Mouse (Mus musculus) heart, embryonic 10.5 days (tissue): ENCODE results near the gene Lce1a2. TPM values are rescaled to one million over a fixed set of nuclear protein-coding genes. Genes with fewer than 3 reads are reported as not detected.
"Not testable (repeated sequence)": the region's sequence is repeated elsewhere in the genome, so short reads cannot be mapped to it uniquely, and the experiment has no call there.

Experiments
- DNase-seq: peaks from one replicate; pipeline ENCODE4 v3.0.0-alpha.2; 2017; ENCODE audit warnings: low spot score
- H3K27ac ChIP-seq: fragments of 300-500 bp; sonication (generic); 2 replicates; pipeline ENCODE4 v1.5.1; 2016; ENCODE audit warnings: mild to moderate bottlenecking
- H3K27me3 ChIP-seq: fragments of 300-500 bp; sonication (generic); 2 replicates; pipeline ENCODE4 v1.6.1; 2016; ENCODE audit warnings: mild to moderate bottlenecking; ENCODE audit not compliant: poor library complexity, insufficient read depth, severe bottlenecking
- H3K36me3 ChIP-seq: fragments of 300-500 bp; sonication (generic); 2 replicates; pipeline ENCODE4 v1.6.1; 2016; ENCODE audit warnings: mild to moderate bottlenecking, moderate library complexity
- H3K4me1 ChIP-seq: fragments of 300-500 bp; sonication (generic); 2 replicates; pipeline ENCODE4 v1.6.1; 2016; ENCODE audit warnings: mild to moderate bottlenecking
- H3K4me3 ChIP-seq: fragments of 300-500 bp; sonication (generic); 2 replicates; pipeline ENCODE4 v1.5.1; 2016; ENCODE audit warnings: mild to moderate bottlenecking, moderate library complexity
- H3K9me3 ChIP-seq: fragments of 300-500 bp; sonication (generic); 2 replicates; pipeline ENCODE4 v1.6.1; 2016; ENCODE audit warnings: mild to moderate bottlenecking, moderate library complexity
- WGBS: fragments of 180-500 bp; shearing (Covaris S2); methylation state at CpG from one replicate; pipeline ENCODE4 v1.1.7; 2016; 5-methylcytosine and 5-hydroxymethylcytosine counted together
- polyA plus RNA-seq: library from polyadenylated mRNA; unstranded; fragments of >200 nt; fragmentation: Nextera tagmentation; extraction: Ambion mirVana; gene quantifications from 2 replicates; pipeline ENCODE4 v1.2.1, GENCODE M21; 2016

Lce1a2 gene
- polyA plus RNA-seq: not detected in 2 replicates

GRCm38 (mm10) chr3:92670215-92670614 is at the start of gene Lce1a2:
Gene Lce1a2, minus strand, starts transcription at chr3:92670315.
- Histone ChIP-seq H3K9me3 (no peaks in the 10 kb centered on the region), H3K4me3 (no peak within 1 kb of the TSS), H3K4me1 (no peaks in the 10 kb centered on the region), H3K36me3 (no peaks in the 10 kb centered on the region), H3K27ac (no peak within 1 kb of the TSS), H3K27me3 (no peaks in the 10 kb centered on the region)
- no peak for DNase-seq

- no peaks in the 10 kb centered on the region for H3K9me3 ChIP-seq
- H3K27me3 ChIP-seq: no peaks in the 10 kb centered on the region
- H3K4me3 ChIP-seq: no peak overlapping the region
- H3K36me3 ChIP-seq: no peaks in the 10 kb centered on the region
- DNase-seq: no peak
- H3K27ac ChIP-seq: no peak overlapping the region
- H3K4me1 ChIP-seq: no peaks in the 10 kb centered on the region
These were observed 45.0 kb upstream of the Lce1a2 start for GRCm38 (mm10) chr3:92715122-92715521.

GRCm38 (mm10) chr3:92708974-92709373 is 38.9 kb upstream of the Lce1a2 start, which contains the start of gene Lce1e:
Gene Lce1e, minus strand, starts transcription at chr3:92709074.
- no peak within 1 kb of the TSS for H3K4me3 ChIP-seq
- 89% methylated on average over 2 of the region's 2 CpGs for WGBS
- H3K4me1 ChIP-seq: no peaks in the 10 kb centered on the region
- H3K9me3 ChIP-seq: no peaks in the 10 kb centered on the region
- DNase-seq: no peak
- H3K36me3 ChIP-seq: no peaks in the 10 kb centered on the region
- no peaks in the 10 kb centered on the region for H3K27me3 ChIP-seq
- H3K27ac ChIP-seq: no peak within 1 kb of the TSS

- Histone ChIP-seq H3K27me3 (no peaks in the 10 kb centered on the region), H3K4me1 (no peaks in the 10 kb centered on the region), H3K27ac (no peak overlapping the region), H3K4me3 (no peak overlapping the region), H3K9me3 (no peaks in the 10 kb centered on the region), H3K36me3 (no peaks in the 10 kb centered on the region)
- 14% methylated on average over 1 of the region's 1 CpGs for WGBS
- no peak for DNase-seq
These were observed 24.5 kb upstream of the Lce1a2 start for GRCm38 (mm10) chr3:92694613-92695012.

DNA sequence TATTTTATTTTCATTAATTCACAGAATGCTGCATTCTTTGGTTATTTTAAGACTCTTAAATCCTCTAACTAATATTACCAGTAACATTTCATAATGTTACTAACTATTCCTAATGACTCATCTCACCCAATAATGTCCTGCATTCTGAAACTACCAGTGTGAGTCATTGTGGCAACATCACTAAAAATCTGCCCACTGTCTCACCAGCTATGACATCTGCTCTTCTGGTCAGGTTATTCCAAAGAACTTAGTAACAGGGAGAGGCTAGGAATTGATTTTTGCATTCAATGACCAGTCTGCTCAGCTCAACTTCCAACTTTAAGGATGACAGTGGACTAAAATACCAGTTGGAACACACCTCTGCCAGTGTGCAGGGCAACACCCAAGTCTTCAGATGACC is 21.6 kb upstream of the Lce1a2 start:
- no peaks in the 10 kb centered on the region for H3K4me1 ChIP-seq
- no peak for DNase-seq

GRCm38 (mm10) chr3:92689154-92689553 is 19.0 kb upstream of the Lce1a2 start:
- H3K36me3 ChIP-seq, H3K27ac ChIP-seq, H3K27me3 ChIP-seq, H3K4me1 ChIP-seq, H3K4me3 ChIP-seq, DNase-seq, H3K9me3 ChIP-seq: not testable (repeated sequence)
- WGBS: 69% methylated on average over 16 of the region's 16 CpGs

More for the DNA sequence above, 21.6 kb upstream of the Lce1a2 start:
- no peak overlapping the region for H3K4me3 ChIP-seq
- H3K27me3 ChIP-seq: no peaks in the 10 kb centered on the region
- H3K36me3 ChIP-seq: no peaks in the 10 kb centered on the region
- no peak overlapping the region for H3K27ac ChIP-seq
- no peaks in the 10 kb centered on the region for H3K9me3 ChIP-seq

GRCm38 (mm10) chr3:92687110-92687509 is 17.0 kb upstream of the Lce1a2 start, which contains the start of gene Lce1d:
Gene Lce1d, minus strand, starts transcription at chr3:92687210.
- H3K4me3 ChIP-seq: no peak within 1 kb of the TSS
- no peak for DNase-seq
- WGBS: 57% methylated on average over 2 of the region's 2 CpGs
- no peaks in the 10 kb centered on the region for H3K27me3 ChIP-seq
- H3K27ac ChIP-seq: no peak within 1 kb of the TSS
- no peaks in the 10 kb centered on the region for H3K9me3 ChIP-seq
- no peaks in the 10 kb centered on the region for H3K36me3 ChIP-seq
- no peaks in the 10 kb centered on the region for H3K4me1 ChIP-seq

DNA sequence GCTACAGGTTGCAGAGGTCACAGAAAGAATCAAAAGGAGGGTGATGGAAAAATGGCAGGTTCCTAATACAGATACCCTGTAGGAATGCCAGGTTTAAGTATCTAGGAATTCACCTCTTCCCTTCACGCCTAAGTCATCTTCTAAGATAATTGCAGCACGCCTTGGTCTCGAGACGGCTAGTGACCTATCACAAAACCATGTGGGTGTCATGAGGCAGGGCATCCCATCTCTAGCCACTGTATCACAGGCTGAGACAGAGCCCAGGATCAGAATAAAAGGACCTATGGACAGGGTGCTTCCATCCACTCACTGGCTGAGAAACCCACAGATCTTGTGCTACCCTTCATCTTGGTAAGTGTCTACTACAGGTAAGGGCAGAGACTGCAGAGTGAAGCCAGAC is 8.8 kb upstream of the Lce1a2 start, which contains the start of gene Lce1c:
TSS of gene Lce1c (plus strand) at position 301 of the 400 bp plus-strand sequence.
- Histone ChIP-seq H3K36me3 (no peaks in the 10 kb centered on the region), H3K27me3 (no peaks in the 10 kb centered on the region), H3K27ac (no peak within 1 kb of the TSS), H3K4me3 (no peak within 1 kb of the TSS), H3K9me3 (no peaks in the 10 kb centered on the region), H3K4me1 (no peaks in the 10 kb centered on the region)
- 83% methylated on average over 4 of the region's 4 CpGs for WGBS
- no peak for DNase-seq

DNA sequence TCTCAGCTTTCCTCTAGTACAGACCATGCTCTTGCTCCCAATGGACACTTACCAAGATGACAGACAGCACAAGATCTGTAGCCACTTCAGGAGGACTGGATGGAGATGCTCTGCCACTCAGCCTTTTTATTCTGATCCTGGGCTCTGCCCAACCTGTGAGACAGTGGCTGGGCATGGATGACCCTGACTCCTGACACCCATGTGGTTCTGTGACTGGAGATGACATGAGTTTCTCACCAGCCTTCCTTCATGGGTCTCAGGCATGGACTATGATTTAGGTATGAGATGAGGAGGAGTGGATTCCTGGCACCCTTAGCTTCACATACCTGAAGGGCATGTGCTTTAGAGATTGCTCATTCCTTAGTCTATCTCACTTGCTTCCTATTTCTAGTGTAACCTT is 13.3 kb downstream of the Lce1a2 start, which contains the start of gene Lce1b:
TSS of gene Lce1b (minus strand) at position 101 of the 400 bp plus-strand sequence.
- no peaks in the 10 kb centered on the region for H3K27me3 ChIP-seq
- DNase-seq: no peak
- no peak within 1 kb of the TSS for H3K4me3 ChIP-seq
- H3K9me3 ChIP-seq: no peaks in the 10 kb centered on the region
- H3K27ac ChIP-seq: no peak within 1 kb of the TSS
- H3K4me1 ChIP-seq: no peaks in the 10 kb centered on the region
- H3K36me3 ChIP-seq: no peaks in the 10 kb centered on the region

DNA sequence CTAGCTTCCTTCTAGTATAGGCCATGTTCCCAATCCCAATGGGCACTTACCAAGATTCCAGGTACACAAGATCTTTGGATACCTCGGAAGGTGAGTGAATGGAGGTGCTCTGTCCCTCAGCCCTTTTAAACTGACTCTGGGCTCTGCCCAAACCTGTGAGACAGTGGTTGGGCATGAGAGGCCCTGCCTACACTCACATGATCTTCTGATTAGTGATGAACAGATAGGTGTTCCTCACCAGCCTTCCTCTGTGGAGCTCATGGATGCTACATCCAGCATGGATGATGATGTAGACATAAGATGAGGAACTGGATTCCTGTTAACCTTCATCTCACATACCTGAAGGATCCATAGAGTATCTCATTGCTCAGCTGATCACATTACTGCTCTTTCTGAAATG is 21.9 kb downstream of the Lce1a2 start, which contains the start of gene Lce1a1:
TSS of gene Lce1a1 (minus strand) at position 101 of the 400 bp plus-strand sequence.
- no peaks in the 10 kb centered on the region for H3K9me3 ChIP-seq
- H3K27ac ChIP-seq: no peak within 1 kb of the TSS
- no peaks in the 10 kb centered on the region for H3K36me3 ChIP-seq
- WGBS: 78% methylated on average over 1 of the region's 1 CpGs
- no peaks in the 10 kb centered on the region for H3K4me1 ChIP-seq
- no peak within 1 kb of the TSS for H3K4me3 ChIP-seq
- H3K27me3 ChIP-seq: no peaks in the 10 kb centered on the region
- no peak for DNase-seq

GRCm38 (mm10) chr3:92639854-92640253 is 30.3 kb downstream of the Lce1a2 start:
- H3K36me3 ChIP-seq: no peaks in the 10 kb centered on the region
- no peak overlapping the region for H3K4me3 ChIP-seq
- no peak overlapping the region for H3K27ac ChIP-seq
- H3K4me1 ChIP-seq: no peaks in the 10 kb centered on the region
- H3K27me3 ChIP-seq: no peaks in the 10 kb centered on the region
- WGBS: 93% methylated on average over 15 of the region's 15 CpGs
- no peak for DNase-seq
- no peaks in the 10 kb centered on the region for H3K9me3 ChIP-seq

GRCm38 (mm10) chr3:92638653-92638991 is 31.5 kb downstream of the Lce1a2 start:
- Histone ChIP-seq H3K4me3 (no peak overlapping the region), H3K27me3 (no peaks in the 10 kb centered on the region), H3K36me3 (no peaks in the 10 kb centered on the region), H3K27ac (no peak overlapping the region), H3K9me3 (no peaks in the 10 kb centered on the region), H3K4me1 (no peaks in the 10 kb centered on the region)
- 82% methylated on average over 3 of the region's 3 CpGs for WGBS
- DNase-seq: no peak

- H3K4me3 ChIP-seq: no peak overlapping the region
- H3K27me3 ChIP-seq: no peaks in the 10 kb centered on the region
- H3K4me1 ChIP-seq: no peaks in the 10 kb centered on the region
- no peak overlapping the region for H3K27ac ChIP-seq
- 60% methylated on average over 1 of the region's 1 CpGs for WGBS
- no peak for DNase-seq
- H3K36me3 ChIP-seq: no peaks in the 10 kb centered on the region
- H3K9me3 ChIP-seq: no peaks in the 10 kb centered on the region
These were observed 32.1 kb downstream of the Lce1a2 start for GRCm38 (mm10) chr3:92637745-92638652.
